7 mouse cellular contexts compared by ENCODE assay signal in the genomic region with DNA sequence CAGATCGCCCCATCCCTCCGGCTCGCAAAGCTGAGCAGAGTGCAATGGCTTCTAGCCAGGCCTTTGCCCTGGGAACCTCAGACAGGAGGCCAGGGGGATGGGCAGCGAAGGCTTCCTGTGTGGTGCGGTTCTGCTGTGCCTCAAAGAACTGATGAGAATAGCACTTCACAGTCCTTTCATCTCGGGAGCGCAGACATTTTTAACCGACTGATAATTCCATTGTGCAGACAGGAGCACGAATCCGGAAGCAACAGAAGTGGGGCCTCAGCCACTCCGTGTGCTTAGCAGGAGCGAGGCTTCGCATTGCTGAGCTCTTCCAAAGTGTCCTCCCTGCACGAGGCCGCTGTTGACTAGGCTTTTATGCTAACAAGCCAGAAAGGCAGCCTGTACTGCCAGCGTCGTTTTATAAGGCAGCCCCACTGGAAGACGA. TPM values are rescaled to one million over a fixed set of nuclear protein-coding genes. Genes with fewer than 3 reads are reported as not detected.
DNase-seq lines count a peak whose midpoint lies in the region; ATAC-seq and TF ChIP-seq lines count a peak whose summit lies in the region.

No protein-coding gene starts in this region.

- peak overlapping the region; percentile 93 for H3K27ac ChIP-seq in MEL (ENCODE audit: control insufficient read depth, low read depth, low read length)
- H3K27ac ChIP-seq in forebrain, embryonic 10.5 days = peak overlapping the region; percentile 74
- H3K27ac ChIP-seq in hindbrain, embryonic 13.5 days = peak overlapping the region; percentile 52

- intact Hi-C loops in left cerebral cortex, postnatal 25 days (cut with DNase I) = no loop called here

- peak overlapping the region; percentile 66 to 75 for H3K4me3 ChIP-seq in MEL (ENCODE audit: control insufficient read depth in 1 of 2, insufficient read depth in 1 of 2, low read depth in 2 of 2, low read length in 2 of 2)
- H3K4me3 ChIP-seq in forebrain, embryonic 10.5 days = peak overlapping the region; percentile 16; the same call in 1 of the 2 replicates
- no peak overlapping the region; the same call in 1 of the 2 replicates for H3K4me3 ChIP-seq in hindbrain, embryonic 13.5 days
- H3K4me3 ChIP-seq in megakaryocyte, embryonic 14.5 days (replicated peaks) = peak overlapping the region; percentile 89

- peak in 1 of 2 experiments; percentile 63; a peak in 2 of 4 replicates for TF ChIP-seq EP300 in MEL (IDR thresholded peaks at IDR 0.05; ENCODE audit: low read depth in 1 of 2, low read length in 2 of 2)

- peaks cover 6 to 20% of the 10 kb centered on the region in 2 experiments for H3K4me1 ChIP-seq in MEL (ENCODE audit: control insufficient read depth in 1 of 2, insufficient read depth in 2 of 2, low read length in 2 of 2)
- H3K4me1 ChIP-seq in forebrain, embryonic 10.5 days = peaks cover 20% of the 10 kb centered on the region
- peaks cover 13% of the 10 kb centered on the region for H3K4me1 ChIP-seq in hindbrain, embryonic 13.5 days (replicated peaks)
- H3K4me1 ChIP-seq in megakaryocyte, embryonic 14.5 days = peaks cover 72% of the 10 kb centered on the region

- DNase-seq in MEL (ENCODE audit: low read depth, low spot score) = peak; percentile 88
- DNase-seq in adrenal gland, postnatal 25 days = peak; percentile 39
- peak; percentile 28 for DNase-seq in forebrain, embryonic 10.5 days (ENCODE audit: extremely low spot score, low spot score)
- peak; percentile 31 to 43 for DNase-seq in left cerebral cortex, postnatal 25 days (ENCODE audit: low spot score in 2 of 2)
- peak; percentile 50 to 63 for DNase-seq in spleen, adult 18-20 months

- ATAC-seq in hindbrain, embryonic 13.5 days (ENCODE audit: low FRiP score) = peak; percentile 66

- H3K9me3 ChIP-seq in MEL (replicated peaks; ENCODE audit: insufficient read depth, low read length) = no peaks in the 10 kb centered on the region
- no peaks in the 10 kb centered on the region for H3K9me3 ChIP-seq in forebrain, embryonic 10.5 days
- no peaks in the 10 kb centered on the region for H3K9me3 ChIP-seq in hindbrain, embryonic 13.5 days
- peaks cover 3% of the 10 kb centered on the region; the same call in 1 of the 2 replicates for H3K9me3 ChIP-seq in megakaryocyte, embryonic 14.5 days

- TF ChIP-seq POLR2A in MEL (IDR thresholded peaks at IDR 0.05; ENCODE audit: control insufficient read depth in 1 of 2, insufficient read depth in 1 of 2, low read depth in 1 of 2, low read length in 2 of 2, poor library complexity in 1 of 2) = peak in 1 of 2 experiments; percentile 45; a peak in 1 of 4 replicates

- 32% methylated on average over 18 of the region's 18 CpGs for WGBS in forebrain, embryonic 10.5 days
- WGBS in hindbrain, embryonic 13.5 days = 12% methylated on average over 18 of the region's 18 CpGs

- H3K9ac ChIP-seq in MEL (ENCODE audit: control insufficient read depth, low read depth, low read length, poor library complexity, severe bottlenecking) = peak overlapping the region; percentile 78
- H3K9ac ChIP-seq in hindbrain, embryonic 13.5 days = peak overlapping the region; percentile 25; the same call in 1 of the 2 replicates

- no peak for TF ChIP-seq CTCF in MEL (IDR thresholded peaks at IDR 0.05 in 2 of 3, conservative IDR thresholded peaks at IDR 0.05 in 1 of 3; ENCODE audit: control insufficient read depth in 1 of 3, insufficient read depth in 1 of 3, low read depth in 2 of 3, low read length in 3 of 3, poor library complexity in 1 of 3, severe bottlenecking in 1 of 3)

- H3K27me3 ChIP-seq in MEL (ENCODE audit: control insufficient read depth in 1 of 2, insufficient read depth in 2 of 2, low read length in 2 of 2) = no peaks in the 10 kb centered on the region
- H3K27me3 ChIP-seq in forebrain, embryonic 10.5 days (ENCODE audit: poor library complexity, severe bottlenecking) = peaks cover 17% of the 10 kb centered on the region; the same call in 1 of the 2 replicates
- H3K27me3 ChIP-seq in hindbrain, embryonic 13.5 days = 0 out of 2 replicates have a peak, but pooled peaks cover 2% of the 10 kb centered on the region
- H3K27me3 ChIP-seq in megakaryocyte, embryonic 14.5 days (replicated peaks) = no peaks in the 10 kb centered on the region

- no peak for TF ChIP-seq RAD21 in MEL (IDR thresholded peaks at IDR 0.05; ENCODE audit: low read depth, low read length)

- H3K36me3 ChIP-seq in MEL (ENCODE audit: control insufficient read depth in 1 of 2, insufficient read depth in 2 of 2, low read length in 2 of 2) = peaks cover 0 to 16% of the 10 kb centered on the region in 2 experiments; a peak in 3 of 4 replicates
- H3K36me3 ChIP-seq in forebrain, embryonic 10.5 days (replicated peaks) = no peaks in the 10 kb centered on the region
- H3K36me3 ChIP-seq in hindbrain, embryonic 13.5 days = no peaks in the 10 kb centered on the region
- H3K36me3 ChIP-seq in megakaryocyte, embryonic 14.5 days (replicated peaks; ENCODE audit: low read length) = peaks cover 18% of the 10 kb centered on the region

- H3K4me2 ChIP-seq in hindbrain, embryonic 13.5 days = peak overlapping the region; percentile 47

- peaks cover 18% of the 10 kb centered on the region for H3K79me2 ChIP-seq in MEL (ENCODE audit: control insufficient read depth, insufficient read depth, low read length, poor library complexity)

TF ChIP-seq in MEL, 35 proteins besides CTCF, POLR2A, EP300 and RAD21 (continues in another document):
- TF ChIP-seq TBP (IDR thresholded peaks at IDR 0.05; ENCODE audit: low read depth, low read length) (no peak), UBTF (IDR thresholded peaks at IDR 0.05; ENCODE audit: borderline replicate concordance, insufficient read depth, low read depth, low read length) (no peak), ZMIZ1 (IDR thresholded peaks at IDR 0.05; ENCODE audit: low read depth, low read length) (peak; percentile 58; the same call in 1 of the 2 replicates), NELFE (IDR thresholded peaks at IDR 0.05; ENCODE audit: low read depth, low read length) (peak; percentile 64), JUND (IDR thresholded peaks at IDR 0.05; ENCODE audit: low read depth, low read length) (no peak), ELF1 (IDR thresholded peaks at IDR 0.05; ENCODE audit: low read depth, low read length) (peak; percentile 67), ETS1 (IDR thresholded peaks at IDR 0.05; ENCODE audit: low read depth, low read length) (peak; percentile 65; the same call in 1 of the 2 replicates), GATA1 (IDR thresholded peaks at IDR 0.05; ENCODE audit: low read depth, low read length) (0 out of 2 replicates have a peak, but pooled peaks have one; percentile 10), TCF12 (IDR thresholded peaks at IDR 0.05; ENCODE audit: low read depth, low read length) (peak; percentile 46; the same call in 1 of the 2 replicates), BHLHE40 (IDR thresholded peaks at IDR 0.05; ENCODE audit: borderline replicate concordance, low read depth, low read length) (no peak), MAZ (IDR thresholded peaks at IDR 0.05; ENCODE audit: low read depth, low read length) (no peak; the same call in 1 of the 2 replicates), POLR2AphosphoS2 (IDR thresholded peaks at IDR 0.05; ENCODE audit: low read length) (no peak; the same call in 1 of the 2 replicates), MAFK (IDR thresholded peaks at IDR 0.05; ENCODE audit: borderline replicate concordance, low read depth, low read length) (no peak), USF2 (IDR thresholded peaks at IDR 0.05; ENCODE audit: borderline replicate concordance in 1 of 2, insufficient read depth in 1 of 2, low read depth in 1 of 2, low read length in 2 of 2) (no peak), POLR2AphosphoS5 (IDR thresholded peaks at IDR 0.05; ENCODE audit: borderline replicate concordance, low read depth, low read length) (peak; percentile 36; the same call in 1 of the 2 replicates), MEF2A (IDR thresholded peaks at IDR 0.05; ENCODE audit: extremely low read depth, insufficient replicate concordance, low read depth, low read length, poor library complexity, severe bottlenecking) (no peak), RCOR1 (IDR thresholded peaks at IDR 0.05; ENCODE audit: low read depth, low read length) (no peak), KAT2A (conservative IDR thresholded peaks at IDR 0.05; ENCODE audit: low read depth, low read length) (no peak), GABPA (IDR thresholded peaks at IDR 0.05; ENCODE audit: low read depth, low read length) (no peak), MAX (IDR thresholded peaks at IDR 0.05; ENCODE audit: low read length) (peak; percentile 90), SIN3A (IDR thresholded peaks at IDR 0.05; ENCODE audit: low read length) (peak; percentile 70), MYB (IDR thresholded peaks at IDR 0.05; ENCODE audit: low read depth, low read length) (no peak), CHD1 (IDR thresholded peaks at IDR 0.05; ENCODE audit: low read depth, low read length) (peak; percentile 36; the same call in 1 of the 2 replicates), ZNF384 (IDR thresholded peaks at IDR 0.05; ENCODE audit: low read depth, low read length) (no peak), ZC3H11A (IDR thresholded peaks at IDR 0.05; ENCODE audit: low read depth, low read length) (no peak), USF1 (IDR thresholded peaks at IDR 0.05; ENCODE audit: low read depth, low read length) (no peak), HCFC1 (IDR thresholded peaks at IDR 0.05; ENCODE audit: low read depth, low read length) (no peak; the same call in none of the 2 replicates), MXI1 (IDR thresholded peaks at IDR 0.05; ENCODE audit: low read depth, low read length) (peak; percentile 67), NRF1 (IDR thresholded peaks at IDR 0.05; ENCODE audit: insufficient read depth, low read depth, low read length, poor library complexity, severe bottlenecking) (no peak), ZKSCAN1 (IDR thresholded peaks at IDR 0.05; ENCODE audit: low read depth, low read length) (no peak), MYC (IDR thresholded peaks at IDR 0.05; ENCODE audit: low read depth, low read length) (peak; percentile 84), E2F4 (IDR thresholded peaks at IDR 0.05; ENCODE audit: borderline replicate concordance, low read depth, low read length) (no peak)

RNA-seq across cellular contexts. Expression of a gene that starts 53.6 kb away (rescaled TPM):
- total RNA-seq in MEL (2012; rRNA removed) = 15.6 and 15.9 TPM in 2 replicates
- 10 to 100 TPM in 1 of 2 experiments, not detected in 1; 44.3 TPM for polyA plus RNA-seq in MEL (2012; ENCODE audit: insufficient read depth in 1 of 2, insufficient read length in 2 of 2, low read depth in 1 of 2, low replicate concordance in 2 of 2, missing spikeins in 1 of 2)
- total RNA-seq in adrenal gland, postnatal 25 days (2021) = 33.8 and 53.7 TPM in 2 replicates
- polyA plus RNA-seq in forebrain, embryonic 10.5 days (2016; fragmentation: Nextera tagmentation; extraction: Ambion mirVana) = 93.1 and 103 TPM in 2 replicates
- polyA plus RNA-seq in hindbrain, embryonic 13.5 days (2015; fragmentation: Nextera tagmentation; extraction: Ambion mirVana) = 83.4 and 90.0 TPM in 2 replicates
- total RNA-seq in left cerebral cortex, postnatal 25 days (2021) = 10 to 100 TPM; 79.2 to 84.0 TPM
- polyA plus RNA-seq in megakaryocyte, embryonic 14.5 days (2012; ENCODE audit: insufficient read depth, low replicate concordance) = 27.2 and 54.3 TPM in 2 replicates

Comparison
In these comparisons a context has a peak if more than half of its experiments do, and no peak if none do; other contexts are left out.
1. DNase-seq: peak in every context shown above with its lines; median percentile 88 in MEL; 56 in spleen, adult 18-20 months; 39 in adrenal gland, postnatal 25 days; 37 in left cerebral cortex, postnatal 25 days; 28 in forebrain, embryonic 10.5 days.